In the genomic region with DNA sequence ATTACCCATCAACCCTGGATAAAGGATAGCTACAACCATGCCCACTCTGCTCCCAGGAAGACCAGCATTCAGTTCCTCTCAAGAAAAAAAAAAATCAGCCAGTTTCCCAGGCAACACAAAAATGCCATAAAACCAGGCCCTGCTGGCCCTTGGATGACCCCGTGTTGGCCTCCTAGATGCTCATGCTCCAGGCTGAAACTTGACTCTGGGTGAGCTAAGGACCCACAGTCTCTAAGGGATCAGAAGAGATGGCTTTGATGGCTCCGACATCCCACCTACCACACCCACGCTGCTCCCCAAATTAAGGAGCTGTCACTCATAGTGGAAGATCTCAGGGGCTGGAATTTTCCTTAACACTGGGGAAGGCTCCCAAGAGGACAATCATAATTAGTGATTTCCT, we compare ENCODE assay signal across 28 mouse cellular contexts. TPM values are rescaled to one million over a fixed set of nuclear protein-coding genes. Genes with fewer than 3 reads are reported as not detected.
DNase-seq lines count a peak whose midpoint lies in the region; ATAC-seq and TF ChIP-seq lines count a peak whose summit lies in the region.
"Had no signal": no experiment of that assay in that cellular context is flagged by ENCODE, and none has a peak within 500 bp of the region (broad histone marks: within the 10 kb centered on the region; RNA-seq: fewer than 3 reads in every experiment).

No protein-coding gene starts in this region.

- WGBS in kidney, embryonic 14.5 days = 12% methylated on average over 3 of the region's 3 CpGs
- 73% methylated on average over 3 of the region's 3 CpGs for WGBS in midbrain, embryonic 11.5 days
- WGBS in midbrain, postnatal 0 days = 77% methylated on average over 3 of the region's 3 CpGs

- H3K4me1 ChIP-seq in kidney, embryonic 14.5 days (ENCODE audit: control insufficient read depth, insufficient read depth, low read length) = peaks cover 3% of the 10 kb centered on the region; the same call in 1 of the 2 replicates
- H3K4me1 ChIP-seq in midbrain, embryonic 11.5 days (ENCODE audit: control insufficient read depth, insufficient read depth, low read length) = peaks cover 2% of the 10 kb centered on the region; the same call in 1 of the 2 replicates
- peaks cover 14% of the 10 kb centered on the region for H3K4me1 ChIP-seq in midbrain, postnatal 0 days (ENCODE audit: insufficient read depth, low read length)
- H3K4me1 ChIP-seq: forebrain, embryonic 15.5 days; heart, embryonic 13.5 days; intestine, embryonic 15.5 days; liver, embryonic 15.5 days; lung, embryonic 15.5 days; stomach, embryonic 15.5 days had no signal

- no peaks in the 10 kb centered on the region for H3K36me3 ChIP-seq in kidney, embryonic 14.5 days (ENCODE audit: control insufficient read depth, insufficient read depth, low read length)
- H3K36me3 ChIP-seq in midbrain, embryonic 11.5 days (ENCODE audit: control insufficient read depth, insufficient read depth, low read length) = no peaks in the 10 kb centered on the region
- no peaks in the 10 kb centered on the region for H3K36me3 ChIP-seq in midbrain, postnatal 0 days (ENCODE audit: insufficient read depth, low read length)
- H3K36me3 ChIP-seq: forebrain, embryonic 15.5 days; heart, embryonic 13.5 days; hindbrain, embryonic 12.5 days; intestine, embryonic 15.5 days; limb, embryonic 12.5 days; liver, embryonic 15.5 days; lung, embryonic 15.5 days; midbrain, embryonic 13.5 days; stomach, embryonic 15.5 days had no signal

- DNase-seq in kidney, adult 9 months = no peak
- peak; percentile 71 for DNase-seq in midbrain, embryonic 11.5 days (ENCODE audit: low spot score, missing footprints)
- no peak for DNase-seq in midbrain, postnatal 0 days (ENCODE audit: low spot score)
- DNase-seq in embryo, embryonic 11 days = peak; percentile 50
- DNase-seq in mesoderm, embryonic 11.5 days (ENCODE audit: low read depth, low spot score) = peak; percentile 59
- no peak for DNase-seq in yolk sac, embryonic 10.5 days (ENCODE audit: low spot score)
- DNase-seq: cerebellum, adult 2 months; cerebellum, postnatal 25 days; gastrocnemius, adult 2 months; heart, postnatal 14 days; kidney, postnatal 10 days; layer of hippocampus, adult 9-11 months; lung, postnatal 36 days; right cerebral cortex, postnatal 25 days; thymus, postnatal 14 days had no signal

- no peak overlapping the region for H3K27ac ChIP-seq in kidney, embryonic 14.5 days (ENCODE audit: low read depth, low read length)
- no peak overlapping the region for H3K27ac ChIP-seq in midbrain, embryonic 11.5 days (ENCODE audit: low read depth, low read length)
- no peak overlapping the region for H3K27ac ChIP-seq in midbrain, postnatal 0 days (ENCODE audit: low read depth, low read length)
- H3K27ac ChIP-seq: forebrain, embryonic 15.5 days; gastrocnemius, adult 2 months; heart, embryonic 13.5 days; hindbrain, embryonic 12.5 days; hindbrain, postnatal 0 days; intestine, embryonic 15.5 days; limb, embryonic 12.5 days; liver, embryonic 15.5 days; lung, embryonic 15.5 days; midbrain, embryonic 13.5 days; stomach, embryonic 15.5 days had no signal

- 0 out of 2 replicates have a peak, but pooled peaks have one; percentile 43 for ATAC-seq in kidney, embryonic 14.5 days (ENCODE audit: low FRiP score, low TSS enrichment)
- no peak for ATAC-seq in midbrain, embryonic 11.5 days (ENCODE audit: low FRiP score)
- ATAC-seq in midbrain, postnatal 0 days (ENCODE audit: low FRiP score) = no peak
- ATAC-seq in granulocyte monocyte progenitor cell, adult 5-6 weeks (replicated peaks; ENCODE audit: poor library complexity, severe bottlenecking) = no peak
- ATAC-seq: CD4-positive, CD25-positive, alpha-beta regulatory T cell, adult 4 months; forebrain, embryonic 15.5 days; hindbrain, postnatal 0 days; intestine, embryonic 15.5 days; midbrain, embryonic 13.5 days had no signal

- H3K27me3 ChIP-seq in kidney, embryonic 14.5 days (ENCODE audit: control insufficient read depth, insufficient read depth, low read length) = no peaks in the 10 kb centered on the region
- H3K27me3 ChIP-seq in midbrain, embryonic 11.5 days (ENCODE audit: control insufficient read depth, insufficient read depth, low read length) = no peaks in the 10 kb centered on the region; the same call in 1 of the 2 replicates
- H3K27me3 ChIP-seq in midbrain, postnatal 0 days (ENCODE audit: insufficient read depth, low read length) = no peaks in the 10 kb centered on the region
- H3K27me3 ChIP-seq: forebrain, embryonic 15.5 days; intestine, embryonic 15.5 days; stomach, embryonic 15.5 days had no signal

- H3K9ac ChIP-seq in kidney, embryonic 14.5 days (ENCODE audit: low read depth, low read length) = no peak overlapping the region
- H3K9ac ChIP-seq in midbrain, embryonic 11.5 days (ENCODE audit: low read length) = no peak overlapping the region
- H3K9ac ChIP-seq in midbrain, postnatal 0 days (replicated peaks; ENCODE audit: low read length, poor library complexity, severe bottlenecking) = no peak overlapping the region
- H3K9ac ChIP-seq: forebrain, embryonic 15.5 days; heart, embryonic 13.5 days; hindbrain, embryonic 12.5 days; intestine, embryonic 15.5 days; limb, embryonic 12.5 days; liver, embryonic 15.5 days; lung, embryonic 15.5 days; midbrain, embryonic 13.5 days; stomach, embryonic 15.5 days had no signal

- no peaks in the 10 kb centered on the region for H3K9me3 ChIP-seq in kidney, embryonic 14.5 days (ENCODE audit: control insufficient read depth, low read length)
- H3K9me3 ChIP-seq in midbrain, embryonic 11.5 days (ENCODE audit: control insufficient read depth, low read length) = no peaks in the 10 kb centered on the region
- no peaks in the 10 kb centered on the region for H3K9me3 ChIP-seq in midbrain, postnatal 0 days (ENCODE audit: low read length)
- H3K9me3 ChIP-seq: forebrain, embryonic 15.5 days; heart, embryonic 13.5 days; hindbrain, embryonic 12.5 days; intestine, embryonic 15.5 days; limb, embryonic 12.5 days; liver, embryonic 15.5 days; lung, embryonic 15.5 days; midbrain, embryonic 13.5 days; stomach, embryonic 15.5 days had no signal

- no peak for TF ChIP-seq CTCF in midbrain, postnatal 0 days (IDR thresholded peaks at IDR 0.05)

- no peak overlapping the region for H3K4me2 ChIP-seq in kidney, embryonic 14.5 days (replicated peaks; ENCODE audit: low read depth, low read length)
- H3K4me2 ChIP-seq in midbrain, embryonic 11.5 days = no peak overlapping the region
- H3K4me2 ChIP-seq in midbrain, postnatal 0 days (ENCODE audit: low read depth, low read length, poor library complexity, severe bottlenecking) = no peak overlapping the region
- H3K4me2 ChIP-seq: forebrain, embryonic 15.5 days; heart, embryonic 13.5 days; hindbrain, embryonic 12.5 days; intestine, embryonic 15.5 days; limb, embryonic 12.5 days; liver, embryonic 15.5 days; lung, embryonic 15.5 days; midbrain, embryonic 13.5 days; stomach, embryonic 15.5 days had no signal

- H3K4me3 ChIP-seq in kidney, embryonic 14.5 days (ENCODE audit: low read length) = no peak overlapping the region
- no peak overlapping the region for H3K4me3 ChIP-seq in midbrain, embryonic 11.5 days (ENCODE audit: low read depth, low read length)
- no peak overlapping the region for H3K4me3 ChIP-seq in midbrain, postnatal 0 days (ENCODE audit: low read depth, low read length)
- H3K4me3 ChIP-seq: forebrain, embryonic 15.5 days; gastrocnemius, adult 2 months; heart, embryonic 13.5 days; hindbrain, embryonic 12.5 days; intestine, embryonic 15.5 days; limb, embryonic 12.5 days; liver, embryonic 15.5 days; lung, embryonic 15.5 days; midbrain, embryonic 13.5 days; stomach, embryonic 15.5 days had no signal

RNA-seq across cellular contexts. Expression of gene Rgs9, which starts 5.9 kb away (rescaled TPM):
- polyA plus RNA-seq in kidney, embryonic 14.5 days (2014; fragmentation: Nextera tagmentation; extraction: Ambion mirVana) = 1.4 and 2.3 TPM in 2 replicates
- 1.6 and 1.7 TPM in 2 replicates for polyA plus RNA-seq in midbrain, embryonic 11.5 days (2014; fragmentation: Nextera tagmentation; extraction: Ambion mirVana)
- 33.8 and 42.1 TPM in 2 replicates for total RNA-seq in midbrain, postnatal 0 days (2014; rRNA removed)
- 19.3 and 23.3 TPM in 2 replicates for polyA plus RNA-seq in midbrain, postnatal 0 days (2015; fragmentation: Nextera tagmentation; extraction: Ambion mirVana)
- total RNA-seq in granulocyte monocyte progenitor cell, adult 5-6 weeks (2014; fragmentation: Nextera tagmentation) = not detected in 2 replicates
- not detected in 2 replicates for total RNA-seq in granulocyte monocyte progenitor cell, adult 5-6 weeks (2017)

Comparison
In these comparisons a context has a peak if more than half of its experiments do, and no peak if none do; other contexts are left out.
1. DNase-seq: peak in midbrain, embryonic 11.5 days (single experiment), embryo, embryonic 11 days (single experiment) and mesoderm, embryonic 11.5 days (single experiment); none in kidney, adult 9 months (single experiment), midbrain, postnatal 0 days (single experiment) and yolk sac, embryonic 10.5 days (single experiment).